ENCODE assay signal across 9 mouse cellular contexts in the genomic region with DNA sequence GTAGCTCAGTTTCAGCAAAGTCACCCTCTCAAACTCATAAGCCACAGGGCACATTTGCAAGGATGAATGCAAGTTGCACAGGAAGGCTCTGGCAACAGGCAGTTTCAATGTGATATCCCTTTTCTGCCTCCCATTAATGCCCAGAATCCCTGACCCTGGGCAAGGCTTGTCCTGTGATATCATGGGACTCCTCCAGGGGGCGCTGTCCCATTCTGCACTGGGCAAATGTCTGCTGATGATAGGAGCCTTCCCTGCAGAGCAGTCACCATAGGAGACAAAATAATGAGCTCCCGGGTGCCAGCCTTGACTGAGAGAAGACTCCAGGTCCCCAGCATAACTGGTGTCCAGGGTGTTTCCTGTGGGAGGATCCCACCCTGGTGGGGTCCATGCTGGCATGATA. TPM values are rescaled to one million over a fixed set of nuclear protein-coding genes. Genes with fewer than 3 reads are reported as not detected.
DNase-seq lines count a peak whose midpoint lies in the region; ATAC-seq and TF ChIP-seq lines count a peak whose summit lies in the region.
"Had no signal": no experiment of that assay in that cellular context is flagged by ENCODE, and none has a peak within 500 bp of the region (broad histone marks: within the 10 kb centered on the region; RNA-seq: fewer than 3 reads in every experiment).

No protein-coding gene starts in this region.

- ATAC-seq in forebrain, embryonic 11.5 days (replicated peaks; ENCODE audit: low FRiP score) = no peak
- no peak for ATAC-seq in forebrain, embryonic 12.5 days (ENCODE audit: low FRiP score)
- no peak for ATAC-seq in midbrain, embryonic 15.5 days (replicated peaks)

- peaks cover 12% of the 10 kb centered on the region for H3K4me1 ChIP-seq in forebrain, embryonic 11.5 days (replicated peaks; ENCODE audit: control insufficient read depth, insufficient read depth, low read length)
- H3K4me1 ChIP-seq in forebrain, embryonic 12.5 days = peaks cover 17% of the 10 kb centered on the region
- peaks cover 32% of the 10 kb centered on the region for H3K4me1 ChIP-seq in midbrain, embryonic 10.5 days
- peaks cover 17% of the 10 kb centered on the region for H3K4me1 ChIP-seq in midbrain, embryonic 15.5 days
- peaks cover 12% of the 10 kb centered on the region for H3K4me1 ChIP-seq in olfactory bulb, adult 2 months (ENCODE audit: control insufficient read depth, insufficient read depth, low read length)

- no peak overlapping the region for H3K4me3 ChIP-seq in forebrain, embryonic 11.5 days (ENCODE audit: low read depth, low read length)
- no peak overlapping the region for H3K4me3 ChIP-seq in forebrain, embryonic 12.5 days (replicated peaks)
- H3K4me3 ChIP-seq in midbrain, embryonic 10.5 days = no peak overlapping the region
- no peak overlapping the region for H3K4me3 ChIP-seq in midbrain, embryonic 15.5 days
- H3K4me3 ChIP-seq in olfactory bulb, adult 2 months (ENCODE audit: insufficient read depth, low read depth, low read length) = no peak overlapping the region
- H3K4me3 ChIP-seq: midbrain, embryonic 12.5 days had no signal

- peak; percentile 77 for DNase-seq in forebrain, embryonic 11.5 days (ENCODE audit: low spot score)
- peak; percentile 49 for DNase-seq in midbrain, embryonic 10.5 days (ENCODE audit: low spot score)
- DNase-seq in adrenal gland, postnatal 10 days = peak; percentile 69
- peak; percentile 55 to 77 for DNase-seq in kidney, adult 8-10 months
- no peak for DNase-seq in spleen, adult 12 weeks (ENCODE audit: low spot score)

- H3K36me3 ChIP-seq in forebrain, embryonic 11.5 days (ENCODE audit: control insufficient read depth, insufficient read depth, low read length) = no peaks in the 10 kb centered on the region
- no peaks in the 10 kb centered on the region for H3K36me3 ChIP-seq in forebrain, embryonic 12.5 days (replicated peaks)
- no peaks in the 10 kb centered on the region for H3K36me3 ChIP-seq in midbrain, embryonic 10.5 days
- H3K36me3 ChIP-seq in midbrain, embryonic 15.5 days (replicated peaks) = no peaks in the 10 kb centered on the region
- H3K36me3 ChIP-seq: midbrain, embryonic 12.5 days had no signal

- TF ChIP-seq CTCF in olfactory bulb, adult 2 months (IDR thresholded peaks at IDR 0.05; ENCODE audit: insufficient read depth, low read depth, low read length) = peak; percentile 33; the same call in 1 of the 2 replicates

- TF ChIP-seq POLR2A in olfactory bulb, adult 2 months (IDR thresholded peaks at IDR 0.05; ENCODE audit: insufficient read depth, low read depth, low read length) = no peak

- WGBS in forebrain, embryonic 11.5 days = 14% methylated on average over 2 of the region's 2 CpGs
- 13% methylated on average over 2 of the region's 2 CpGs for WGBS in forebrain, embryonic 12.5 days
- 17% methylated on average over 2 of the region's 2 CpGs for WGBS in midbrain, embryonic 10.5 days
- 18% methylated on average over 2 of the region's 2 CpGs for WGBS in midbrain, embryonic 15.5 days
- WGBS in olfactory bulb, adult 2 months = 15% methylated on average over 2 of the region's 2 CpGs

- H3K27ac ChIP-seq in forebrain, embryonic 11.5 days (ENCODE audit: low read depth, low read length) = no peak overlapping the region
- H3K27ac ChIP-seq in forebrain, embryonic 12.5 days = no peak overlapping the region
- H3K27ac ChIP-seq in midbrain, embryonic 10.5 days (replicated peaks) = no peak overlapping the region
- H3K27ac ChIP-seq in midbrain, embryonic 15.5 days = no peak overlapping the region
- H3K27ac ChIP-seq in olfactory bulb, adult 2 months (ENCODE audit: insufficient read depth, low read depth, low read length) = no peak overlapping the region
- H3K27ac ChIP-seq: midbrain, embryonic 12.5 days had no signal

- no peak overlapping the region for H3K9ac ChIP-seq in forebrain, embryonic 11.5 days (ENCODE audit: low read length)
- no peak overlapping the region for H3K9ac ChIP-seq in forebrain, embryonic 12.5 days
- H3K9ac ChIP-seq in midbrain, embryonic 15.5 days = no peak overlapping the region
- H3K9ac ChIP-seq: midbrain, embryonic 12.5 days had no signal

- no peaks in the 10 kb centered on the region for H3K9me3 ChIP-seq in forebrain, embryonic 11.5 days (ENCODE audit: control insufficient read depth, low read length)
- H3K9me3 ChIP-seq in forebrain, embryonic 12.5 days = no peaks in the 10 kb centered on the region
- no peaks in the 10 kb centered on the region for H3K9me3 ChIP-seq in midbrain, embryonic 10.5 days (replicated peaks)
- no peaks in the 10 kb centered on the region for H3K9me3 ChIP-seq in midbrain, embryonic 15.5 days
- H3K9me3 ChIP-seq: midbrain, embryonic 12.5 days had no signal

- H3K27me3 ChIP-seq in forebrain, embryonic 11.5 days (ENCODE audit: control insufficient read depth, insufficient read depth, low read length) = peaks cover 21% of the 10 kb centered on the region
- peaks cover 53% of the 10 kb centered on the region for H3K27me3 ChIP-seq in forebrain, embryonic 12.5 days
- H3K27me3 ChIP-seq in midbrain, embryonic 10.5 days (ENCODE audit: low read depth, poor library complexity, severe bottlenecking) = peaks cover 52% of the 10 kb centered on the region
- peaks cover 38% of the 10 kb centered on the region for H3K27me3 ChIP-seq in midbrain, embryonic 15.5 days (replicated peaks)

- H3K4me2 ChIP-seq in forebrain, embryonic 11.5 days (ENCODE audit: low read depth, low read length, severe bottlenecking) = no peak overlapping the region
- no peak overlapping the region for H3K4me2 ChIP-seq in forebrain, embryonic 12.5 days
- no peak overlapping the region for H3K4me2 ChIP-seq in midbrain, embryonic 15.5 days
- H3K4me2 ChIP-seq: midbrain, embryonic 12.5 days had no signal

RNA-seq across cellular contexts. Expression of gene Pard6b, which starts 28.1 kb away (rescaled TPM):
- 12.4 and 13.7 TPM in 2 replicates for polyA plus RNA-seq in forebrain, embryonic 11.5 days (2014; fragmentation: Nextera tagmentation; extraction: Ambion mirVana)
- polyA plus RNA-seq in forebrain, embryonic 12.5 days (2016; fragmentation: Nextera tagmentation; extraction: Ambion mirVana) = 11.4 and 13.5 TPM in 2 replicates
- polyA plus RNA-seq in midbrain, embryonic 10.5 days (2016; fragmentation: Nextera tagmentation; extraction: Ambion mirVana) = 6.9 and 7.5 TPM in 2 replicates
- polyA plus RNA-seq in midbrain, embryonic 15.5 days (2015; fragmentation: Nextera tagmentation; extraction: Ambion mirVana) = 7.5 TPM in 2 replicates
- 1 to 10 TPM; 2.1 to 2.3 TPM for total RNA-seq in adrenal gland, postnatal 10 days (2021)
- not detected in 2 replicates for polyA plus RNA-seq in olfactory bulb, adult 2 months (2012; ENCODE audit: insufficient read depth, insufficient read length, low replicate concordance, missing spikeins)

RNA-seq across cellular contexts. Expression of gene Ripor3, which starts 42.3 kb away (rescaled TPM):
- 0.72 and 1.00 TPM in 2 replicates for polyA plus RNA-seq in forebrain, embryonic 11.5 days (2014; fragmentation: Nextera tagmentation; extraction: Ambion mirVana)
- 0.24 and 0.82 TPM in 2 replicates for polyA plus RNA-seq in forebrain, embryonic 12.5 days (2016; fragmentation: Nextera tagmentation; extraction: Ambion mirVana)
- polyA plus RNA-seq in midbrain, embryonic 10.5 days (2016; fragmentation: Nextera tagmentation; extraction: Ambion mirVana) = 0.86 and 0.97 TPM in 2 replicates
- 0.66 and 0.70 TPM in 2 replicates for polyA plus RNA-seq in midbrain, embryonic 15.5 days (2015; fragmentation: Nextera tagmentation; extraction: Ambion mirVana)
- total RNA-seq in adrenal gland, postnatal 10 days (2021) = 1 to 10 TPM; 3.2 to 4.6 TPM
- polyA plus RNA-seq in olfactory bulb, adult 2 months (2012; ENCODE audit: insufficient read depth, insufficient read length, low replicate concordance, missing spikeins) = not detected in 2 replicates
